Mouse (Mus musculus) intestine, postnatal 0 days (tissue): ENCODE results near the gene Znhit2. TPM values are rescaled to one million over a fixed set of nuclear protein-coding genes. Genes with fewer than 3 reads are reported as not detected.

ENCODE experiments used
- ATAC-seq: fragments of 200-750 bp; cut with Nextera tagmentation; 2 replicates; pipeline ENCODE4 v1.8.0; 2017; ENCODE audit warnings: mild to moderate bottlenecking, moderate TSS enrichment, moderate library complexity
- H3K27ac ChIP-seq: fragments of 300-500 bp; sonication (generic); 2 replicates; pipeline ENCODE4 v1.5.1; 2014; ENCODE audit warnings: mild to moderate bottlenecking, low read depth, low read length, moderate library complexity
- H3K27me3 ChIP-seq: fragments of 300-500 bp; sonication (generic); replicated peaks from 2 replicates; pipeline ENCODE4 v1.6.1; 2014; ENCODE audit warnings: low read length, mixed read lengths; ENCODE audit not compliant: control insufficient read depth, insufficient read depth
- H3K36me3 ChIP-seq: fragments of 300-500 bp; sonication (generic); 2 replicates; pipeline ENCODE4 v1.6.1; 2014; ENCODE audit warnings: mild to moderate bottlenecking, moderate library complexity; ENCODE audit not compliant: control insufficient read depth, insufficient read depth
- H3K4me1 ChIP-seq: fragments of 300-500 bp; sonication (generic); replicated peaks from 2 replicates; pipeline ENCODE4 v1.6.1; 2014; ENCODE audit warnings: antibody characterized with exemption, low read length, mixed read lengths; ENCODE audit not compliant: control insufficient read depth, insufficient read depth
- H3K4me2 ChIP-seq: fragments of 300-500 bp; sonication (generic); replicated peaks from 2 replicates; pipeline ENCODE4 v1.6.1; 2014; ENCODE audit warnings: low read depth, mild to moderate bottlenecking, moderate library complexity
- H3K4me3 ChIP-seq: fragments of 300-500 bp; sonication (generic); 2 replicates; pipeline ENCODE4 v1.5.1; 2014; ENCODE audit warnings: low read depth, low read length
- H3K9ac ChIP-seq: fragments of 300-500 bp; sonication (generic); 2 replicates; pipeline ENCODE4 v1.6.1; 2014; ENCODE audit warnings: mild to moderate bottlenecking, low read depth, low read length
- H3K9me3 ChIP-seq: fragments of 300-500 bp; sonication (generic); 2 replicates; pipeline ENCODE4 v1.6.1; 2016; ENCODE audit warnings: mixed run types; ENCODE audit not compliant: control insufficient read depth
- CTCF ChIP-seq: sonication (generic); IDR thresholded peaks from 2 replicates; pipeline ENCODE4 v1.5.1; 2016; ENCODE audit warnings: low read depth, mild to moderate bottlenecking, control low read depth, antibody characterized with exemption, moderate library complexity
- WGBS: fragments of 180-500 bp; shearing (Covaris S2); extraction: QIAGEN DNeasy Blood & Tissue Kit; methylation state at CpG from one replicate; pipeline ENCODE4 v1.1.7; 2014; 5-methylcytosine and 5-hydroxymethylcytosine counted together
- polyA plus RNA-seq: library from polyadenylated mRNA; unstranded; fragments of >200 nt; fragmentation: Nextera tagmentation; extraction: Ambion mirVana; gene quantifications from 2 replicates; pipeline ENCODE4 v1.2.1, GENCODE M21; 2015

The Znhit2 gene
- polyA plus RNA-seq, 1 experiment from 2014 or later = 30.8 TPM

DNA sequence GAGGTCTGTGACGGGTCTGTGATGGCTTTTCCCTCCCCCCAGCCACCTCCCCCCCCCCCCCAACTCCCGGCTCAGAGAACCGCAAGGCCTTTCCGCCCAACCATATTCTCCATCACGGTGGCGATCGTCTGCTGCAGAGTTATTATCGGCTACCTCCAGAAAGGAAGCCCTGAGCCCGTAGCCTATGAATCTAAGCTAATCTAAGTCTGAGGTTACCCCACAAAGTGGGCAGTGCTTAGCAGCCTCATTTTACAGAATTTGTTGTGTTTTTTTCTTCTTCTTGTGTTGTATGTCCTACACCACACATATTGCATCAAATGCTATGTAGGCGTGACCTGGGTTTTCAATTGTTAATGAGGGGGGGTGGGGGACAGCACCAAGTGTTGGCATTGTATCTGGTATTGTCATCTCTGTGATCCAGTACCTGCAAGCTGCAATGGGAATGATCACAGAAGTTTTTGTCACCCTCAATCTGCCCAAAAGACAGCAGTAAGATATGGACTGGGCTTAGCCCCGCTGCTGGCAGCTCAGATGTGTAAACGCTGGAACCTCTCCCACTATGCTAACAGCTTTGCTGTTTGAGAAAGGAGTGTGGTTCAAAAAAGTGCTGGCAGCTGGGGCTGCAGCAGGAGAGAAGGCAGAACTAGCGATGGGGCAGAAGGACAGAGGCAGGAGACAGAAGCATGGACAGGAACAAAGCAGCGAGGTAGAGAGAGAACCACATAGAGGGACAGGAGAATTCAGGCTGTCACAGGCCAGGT, 30.3 kb upstream of the Znhit2 start:
- Histone ChIP-seq H3K36me3 (no peaks in the 10 kb centered on the region), H3K27ac (no peak overlapping the region), H3K27me3 (no peaks in the 10 kb centered on the region), H3K9me3 (no peaks in the 10 kb centered on the region), H3K9ac (no peak overlapping the region), H3K4me2 (no peak overlapping the region), H3K4me1 (no peaks in the 10 kb centered on the region), H3K4me3 (no peak overlapping the region)
- TF ChIP-seq CTCF = no peak
- no peak for ATAC-seq
- 75% methylated on average over 14 of the region's 14 CpGs for WGBS

GRCm38 (mm10) chr19:6035966-6036585, 24.9 kb upstream of the Znhit2 start:
- Histone ChIP-seq H3K9ac (no peak overlapping the region), H3K4me3 (no peak overlapping the region), H3K27ac (no peak overlapping the region), H3K27me3 (no peaks in the 10 kb centered on the region), H3K4me2 (no peak overlapping the region), H3K9me3 (no peaks in the 10 kb centered on the region), H3K4me1 (no peaks in the 10 kb centered on the region), H3K36me3 (no peaks in the 10 kb centered on the region)
- no peak for ATAC-seq
- WGBS = 60% methylated on average over 9 of the region's 9 CpGs
- no peak for TF ChIP-seq CTCF

GRCm38 (mm10) chr19:6037695-6038094, 23.3 kb upstream of the Znhit2 start:
- Histone ChIP-seq H3K4me3 (no peak overlapping the region), H3K9me3 (no peaks in the 10 kb centered on the region), H3K27ac (no peak overlapping the region), H3K4me1 (no peaks in the 10 kb centered on the region), H3K36me3 (no peaks in the 10 kb centered on the region), H3K9ac (no peak overlapping the region), H3K27me3 (no peaks in the 10 kb centered on the region), H3K4me2 (no peak overlapping the region)
- TF ChIP-seq CTCF = no peak
- ATAC-seq = no peak

DNA sequence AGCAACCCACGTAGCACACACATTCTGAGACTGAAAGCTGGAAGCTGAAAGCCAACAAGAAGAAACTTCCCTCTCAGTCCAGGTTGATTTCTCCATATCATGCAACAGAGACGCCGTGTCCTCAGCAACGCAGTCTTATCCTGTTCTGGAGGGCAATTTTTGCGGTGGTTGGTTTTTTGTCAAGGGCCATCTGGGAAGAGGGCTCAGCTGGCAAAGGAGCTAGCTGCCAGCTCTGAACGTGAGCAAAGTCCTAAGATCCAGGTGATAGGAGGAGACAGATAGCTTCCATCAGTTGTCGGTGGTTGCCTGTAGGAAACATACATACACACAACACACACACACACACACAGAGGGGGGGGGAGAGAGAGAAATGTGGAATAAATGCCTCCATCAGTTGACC, 22.7 kb upstream of the Znhit2 start:
- no peak for TF ChIP-seq CTCF
- Histone ChIP-seq H3K36me3 (no peaks in the 10 kb centered on the region), H3K4me2 (no peak overlapping the region), H3K9me3 (no peaks in the 10 kb centered on the region), H3K9ac (no peak overlapping the region), H3K27me3 (no peaks in the 10 kb centered on the region), H3K27ac (no peak overlapping the region), H3K4me3 (no peak overlapping the region), H3K4me1 (no peaks in the 10 kb centered on the region)
- ATAC-seq = no peak
- WGBS = 77% methylated on average over 7 of the region's 7 CpGs

- Histone ChIP-seq H3K9ac (no peak overlapping the region), H3K27me3 (no peaks in the 10 kb centered on the region), H3K9me3 (no peaks in the 10 kb centered on the region), H3K4me2 (no peak overlapping the region), H3K27ac (no peak overlapping the region), H3K4me1 (no peaks in the 10 kb centered on the region), H3K4me3 (no peak overlapping the region), H3K36me3 (no peaks in the 10 kb centered on the region)
- ATAC-seq = no peak
- TF ChIP-seq CTCF = peak; percentile 19; the same call in 1 of the 2 replicates
These were observed 21.0 kb upstream of the Znhit2 start for GRCm38 (mm10) chr19:6040002-6040401.

GRCm38 (mm10) chr19:6042293-6042692, 18.7 kb upstream of the Znhit2 start:
- no peak for TF ChIP-seq CTCF
- no peaks in the 10 kb centered on the region for H3K36me3 ChIP-seq
- H3K4me2 ChIP-seq = no peak overlapping the region
- no peak overlapping the region for H3K27ac ChIP-seq
- H3K4me3 ChIP-seq = no peak overlapping the region
- 86% methylated on average over 9 of the region's 9 CpGs for WGBS
- H3K4me1 ChIP-seq = no peaks in the 10 kb centered on the region
- no peak overlapping the region for H3K9ac ChIP-seq
- no peaks in the 10 kb centered on the region for H3K27me3 ChIP-seq
- no peaks in the 10 kb centered on the region for H3K9me3 ChIP-seq
- ATAC-seq = no peak
